20 mouse cellular contexts compared by ENCODE assay signal in the genomic region with DNA sequence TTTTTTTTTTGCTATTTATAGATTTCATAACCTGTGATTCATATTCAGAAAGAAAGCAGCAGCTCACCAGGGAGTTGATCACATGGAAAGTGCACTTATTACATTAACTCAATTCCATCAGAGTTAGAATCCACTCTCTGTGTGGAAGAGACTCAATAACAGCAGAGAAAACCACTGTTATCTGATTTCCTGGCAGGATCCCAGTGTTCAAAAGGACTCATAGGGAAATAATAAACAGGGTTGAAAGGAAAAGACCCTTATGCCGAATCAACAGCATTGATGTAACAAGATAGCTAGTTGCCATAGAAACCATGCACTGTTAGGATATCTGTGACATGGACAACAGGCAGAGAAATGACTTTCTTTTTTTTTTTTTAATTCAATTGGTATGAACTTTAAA.
A peak's percentile ranks its signal among the peaks of the same experiment; 100 is the strongest.
DNase-seq lines count a peak whose midpoint lies in the region; ATAC-seq lines count a peak whose summit lies in the region.
"Had no signal": no experiment of that assay in that cellular context is flagged by ENCODE, and none has a peak within 500 bp of the region (broad histone marks: within the 10 kb centered on the region; RNA-seq: fewer than 3 reads in every experiment).

No protein-coding gene starts in this region.

- 16% methylated on average over 1 of the region's 1 CpGs for WGBS in hindbrain, embryonic 15.5 days
- WGBS in hindbrain, embryonic 10.5 days = 50% methylated on average over 1 of the region's 1 CpGs
- WGBS in midbrain, embryonic 14.5 days = 17% methylated on average over 1 of the region's 1 CpGs
- WGBS in midbrain, embryonic 10.5 days = 59% methylated on average over 1 of the region's 1 CpGs
- 17% methylated on average over 1 of the region's 1 CpGs for WGBS in embryonic facial prominence, embryonic 14.5 days
- WGBS in liver, embryonic 12.5 days (ENCODE audit: insufficient replicate concordance) = 55% methylated on average over 1 of the region's 1 CpGs

- peaks cover 8% of the 10 kb centered on the region for H3K4me1 ChIP-seq in hindbrain, embryonic 15.5 days (replicated peaks)
- H3K4me1 ChIP-seq in hindbrain, embryonic 10.5 days (replicated peaks) = no peaks in the 10 kb centered on the region
- H3K4me1 ChIP-seq in midbrain, embryonic 14.5 days (ENCODE audit: control insufficient read depth, insufficient read depth, low read length) = no peaks in the 10 kb centered on the region
- H3K4me1 ChIP-seq in midbrain, embryonic 10.5 days = no peaks in the 10 kb centered on the region
- no peaks in the 10 kb centered on the region for H3K4me1 ChIP-seq in embryonic facial prominence, embryonic 14.5 days (ENCODE audit: control insufficient read depth, insufficient read depth, low read length)
- no peaks in the 10 kb centered on the region for H3K4me1 ChIP-seq in liver, embryonic 12.5 days
- H3K4me1 ChIP-seq: heart, embryonic 15.5 days; limb, embryonic 13.5 days; liver, embryonic 15.5 days; neural tube, embryonic 12.5 days had no signal

- H3K4me3 ChIP-seq in hindbrain, embryonic 15.5 days = no peak overlapping the region
- H3K4me3 ChIP-seq in hindbrain, embryonic 10.5 days = no peak overlapping the region
- H3K4me3 ChIP-seq in midbrain, embryonic 14.5 days (replicated peaks; ENCODE audit: low read depth, low read length) = no peak overlapping the region
- no peak overlapping the region for H3K4me3 ChIP-seq in midbrain, embryonic 10.5 days
- no peak overlapping the region for H3K4me3 ChIP-seq in embryonic facial prominence, embryonic 14.5 days (ENCODE audit: low read depth, low read length)
- no peak overlapping the region for H3K4me3 ChIP-seq in liver, embryonic 12.5 days
- H3K4me3 ChIP-seq: heart, embryonic 15.5 days; limb, embryonic 13.5 days; liver, embryonic 15.5 days; neural tube, embryonic 12.5 days had no signal

- H3K27me3 ChIP-seq in hindbrain, embryonic 15.5 days = no peaks in the 10 kb centered on the region
- no peaks in the 10 kb centered on the region for H3K27me3 ChIP-seq in hindbrain, embryonic 10.5 days (ENCODE audit: insufficient read depth, poor library complexity, severe bottlenecking)
- no peaks in the 10 kb centered on the region for H3K27me3 ChIP-seq in midbrain, embryonic 14.5 days (ENCODE audit: control insufficient read depth, insufficient read depth, low read length)
- no peaks in the 10 kb centered on the region for H3K27me3 ChIP-seq in midbrain, embryonic 10.5 days (ENCODE audit: low read depth, poor library complexity, severe bottlenecking)
- H3K27me3 ChIP-seq in embryonic facial prominence, embryonic 14.5 days (replicated peaks; ENCODE audit: control insufficient read depth, insufficient read depth, low read length) = no peaks in the 10 kb centered on the region
- no peaks in the 10 kb centered on the region for H3K27me3 ChIP-seq in liver, embryonic 12.5 days (replicated peaks)
- H3K27me3 ChIP-seq: heart, embryonic 15.5 days; limb, embryonic 13.5 days; liver, embryonic 15.5 days; neural tube, embryonic 12.5 days had no signal

- DNase-seq in hindbrain, embryonic 10.5 days (ENCODE audit: low spot score) = no peak
- peak; percentile 68 for DNase-seq in midbrain, embryonic 14.5 days
- DNase-seq in midbrain, embryonic 10.5 days (ENCODE audit: low spot score) = no peak
- DNase-seq in embryonic facial prominence, embryonic 14.5 days (ENCODE audit: low spot score) = peak; percentile 58
- DNase-seq in frontal cortex, adult 2 months (ENCODE audit: extremely low spot score in 1 of 2, low spot score in 1 of 2) = no peak
- DNase-seq: adrenal gland, postnatal 10 days; cerebellum, adult 11 months; cerebellum, postnatal 10 days; gastrocnemius, postnatal 10 days; heart, postnatal 4 days; thymus, postnatal 25 days had no signal

- H3K36me3 ChIP-seq in hindbrain, embryonic 15.5 days = no peaks in the 10 kb centered on the region
- no peaks in the 10 kb centered on the region for H3K36me3 ChIP-seq in hindbrain, embryonic 10.5 days
- H3K36me3 ChIP-seq in midbrain, embryonic 14.5 days (ENCODE audit: control insufficient read depth, insufficient read depth, low read length) = no peaks in the 10 kb centered on the region
- H3K36me3 ChIP-seq in midbrain, embryonic 10.5 days = no peaks in the 10 kb centered on the region
- no peaks in the 10 kb centered on the region for H3K36me3 ChIP-seq in embryonic facial prominence, embryonic 14.5 days (ENCODE audit: control insufficient read depth, insufficient read depth, low read length)
- no peaks in the 10 kb centered on the region for H3K36me3 ChIP-seq in liver, embryonic 12.5 days
- H3K36me3 ChIP-seq: heart, embryonic 15.5 days; limb, embryonic 13.5 days; liver, embryonic 15.5 days; neural tube, embryonic 12.5 days had no signal

- H3K4me2 ChIP-seq in hindbrain, embryonic 15.5 days = no peak overlapping the region
- no peak overlapping the region for H3K4me2 ChIP-seq in midbrain, embryonic 14.5 days (ENCODE audit: low read length)
- no peak overlapping the region for H3K4me2 ChIP-seq in embryonic facial prominence, embryonic 14.5 days (ENCODE audit: low read depth, low read length)
- H3K4me2 ChIP-seq in liver, embryonic 12.5 days = no peak overlapping the region
- H3K4me2 ChIP-seq: heart, embryonic 15.5 days; limb, embryonic 13.5 days; liver, embryonic 15.5 days; neural tube, embryonic 12.5 days had no signal

- no peaks in the 10 kb centered on the region for H3K9me3 ChIP-seq in hindbrain, embryonic 15.5 days
- H3K9me3 ChIP-seq in hindbrain, embryonic 10.5 days = no peaks in the 10 kb centered on the region
- H3K9me3 ChIP-seq in midbrain, embryonic 14.5 days (ENCODE audit: control insufficient read depth, low read length) = no peaks in the 10 kb centered on the region
- no peaks in the 10 kb centered on the region for H3K9me3 ChIP-seq in midbrain, embryonic 10.5 days (replicated peaks)
- no peaks in the 10 kb centered on the region for H3K9me3 ChIP-seq in embryonic facial prominence, embryonic 14.5 days (ENCODE audit: control insufficient read depth, low read length)
- H3K9me3 ChIP-seq in liver, embryonic 12.5 days (replicated peaks) = no peaks in the 10 kb centered on the region
- H3K9me3 ChIP-seq: heart, embryonic 15.5 days; limb, embryonic 13.5 days; liver, embryonic 15.5 days; neural tube, embryonic 12.5 days had no signal

- H3K27ac ChIP-seq in hindbrain, embryonic 15.5 days (replicated peaks) = peak overlapping the region; percentile 45; the same call in 1 of the 2 replicates
- no peak overlapping the region for H3K27ac ChIP-seq in hindbrain, embryonic 10.5 days
- no peak overlapping the region for H3K27ac ChIP-seq in midbrain, embryonic 14.5 days (replicated peaks; ENCODE audit: low read depth, low read length)
- H3K27ac ChIP-seq in midbrain, embryonic 10.5 days (replicated peaks) = no peak overlapping the region
- H3K27ac ChIP-seq in embryonic facial prominence, embryonic 14.5 days (replicated peaks; ENCODE audit: low read depth, low read length) = no peak overlapping the region
- H3K27ac ChIP-seq in liver, embryonic 12.5 days = no peak overlapping the region
- H3K27ac ChIP-seq: heart, embryonic 15.5 days; limb, embryonic 13.5 days; liver, embryonic 15.5 days; neural tube, embryonic 12.5 days had no signal

- H3K9ac ChIP-seq in hindbrain, embryonic 15.5 days = no peak overlapping the region
- no peak overlapping the region for H3K9ac ChIP-seq in midbrain, embryonic 14.5 days (replicated peaks; ENCODE audit: low read length)
- H3K9ac ChIP-seq in embryonic facial prominence, embryonic 14.5 days (ENCODE audit: low read depth, low read length) = no peak overlapping the region
- no peak overlapping the region for H3K9ac ChIP-seq in liver, embryonic 12.5 days
- H3K9ac ChIP-seq: heart, embryonic 15.5 days; limb, embryonic 13.5 days; liver, embryonic 15.5 days; neural tube, embryonic 12.5 days had no signal

- ATAC-seq in hindbrain, embryonic 15.5 days (ENCODE audit: low FRiP score, low read depth) = peak; percentile 65; the same call in 1 of the 2 replicates
- peak; percentile 55; the same call in 1 of the 2 replicates for ATAC-seq in midbrain, embryonic 14.5 days (ENCODE audit: low FRiP score, low TSS enrichment)
- ATAC-seq in embryonic facial prominence, embryonic 14.5 days (ENCODE audit: low read depth) = no peak
- no peak for ATAC-seq in liver, embryonic 12.5 days
- ATAC-seq: activated CD4-positive, CD25-positive, alpha-beta regulatory T cell, adult 4 months; intestine, embryonic 16.5 days; lung, postnatal 0 days had no signal

Comparison
In these comparisons a context has a peak if more than half of its experiments do, and no peak if none do; other contexts are left out.
1. DNase-seq: peak in midbrain, embryonic 14.5 days (single experiment) and embryonic facial prominence, embryonic 14.5 days (single experiment); none in hindbrain, embryonic 10.5 days (single experiment), midbrain, embryonic 10.5 days (single experiment) and frontal cortex, adult 2 months (0 of 2).
2. ATAC-seq: peak in hindbrain, embryonic 15.5 days (single experiment) and midbrain, embryonic 14.5 days (single experiment); none in embryonic facial prominence, embryonic 14.5 days (single experiment) and liver, embryonic 12.5 days (single experiment).